Mouse (Mus musculus) MEL (cell line): ENCODE data around the gene Rasgef1b.

ENCODE experiments used
- CTCF ChIP-seq, 3 experiments: IDR thresholded peaks in 2 of 3; conservative IDR thresholded peaks in 1 of 3; 2 replicates each; pipeline ENCODE4 v1.5.1; 2011 to 2012; ENCODE audit warnings: low read length in 3 of 3, low read depth in 2 of 3, mild to moderate bottlenecking in 2 of 3, improper control_type of control experiment in 1 of 3, inconsistent platforms in 1 of 3, mixed read lengths in 1 of 3, moderate library complexity in 1 of 3; ENCODE audit not compliant: control insufficient read depth in 1 of 3, insufficient read depth in 1 of 3, poor library complexity in 1 of 3, severe bottlenecking in 1 of 3
- ETS1 ChIP-seq: IDR thresholded peaks from 2 replicates; pipeline ENCODE4 v1.6.1; 2012; ENCODE audit warnings: low read depth, mild to moderate bottlenecking, inconsistent platforms, low read length, improper control_type of control experiment, moderate library complexity
- GABPA ChIP-seq: IDR thresholded peaks from 2 replicates; pipeline ENCODE4 v1.6.1; 2012; ENCODE audit warnings: low read depth, mild to moderate bottlenecking, inconsistent platforms, low read length, improper control_type of control experiment, moderate library complexity
- ZMIZ1 ChIP-seq: IDR thresholded peaks from 2 replicates; pipeline ENCODE4 v1.6.1; 2012; ENCODE audit warnings: low read depth, mild to moderate bottlenecking, inconsistent platforms, low read length, improper control_type of control experiment, moderate library complexity
- ZNF384 ChIP-seq: IDR thresholded peaks from 2 replicates; pipeline ENCODE4 v1.6.1; 2012; ENCODE audit warnings: low read depth, mild to moderate bottlenecking, inconsistent platforms, low read length, improper control_type of control experiment

DNA sequence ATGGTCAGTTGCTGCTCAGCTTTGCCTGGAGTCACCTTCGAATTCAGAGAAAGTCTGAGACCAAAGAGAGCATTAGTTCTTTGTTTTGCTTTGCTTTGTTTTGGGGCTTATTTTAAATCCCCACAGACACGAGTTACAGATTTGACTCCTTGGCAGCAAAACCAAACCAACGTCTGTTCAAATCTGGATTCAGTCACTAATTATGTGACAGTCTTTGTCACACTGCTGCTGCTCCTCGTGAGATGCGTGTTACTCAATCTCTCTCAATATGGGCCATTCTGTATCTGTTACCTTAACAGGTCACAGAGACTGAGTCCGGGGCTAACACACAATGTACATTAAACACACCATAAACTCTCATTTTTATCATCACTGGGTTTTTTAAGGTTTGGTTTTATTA is 288.8 kb downstream of the Rasgef1b start:
- TF ChIP-seq ZMIZ1 (no peak), CTCF (IDR thresholded peaks at IDR 0.05 in 2 of 3, conservative IDR thresholded peaks at IDR 0.05 in 1 of 3; ENCODE audit: control insufficient read depth in 1 of 3, insufficient read depth in 1 of 3, low read depth in 2 of 3, low read length in 3 of 3, poor library complexity in 1 of 3, severe bottlenecking in 1 of 3) (no peak), ZNF384 (no peak), GABPA (no peak), ETS1 (no peak)
